Mouse (Mus musculus) bone marrow, adult 2 months (tissue): Measurements from ENCODE around the gene Drg1. TPM values are rescaled to one million over a fixed set of nuclear protein-coding genes. Genes with fewer than 3 reads are reported as not detected.
"Not testable (repeated sequence)": the region's sequence is repeated elsewhere in the genome, so short reads cannot be mapped to it uniquely, and the experiment has no call there.

Experiments used
- H3K27ac ChIP-seq: fragments of 200-500 bp; 2 replicates; pipeline ENCODE4 v1.5.1; 2012; ENCODE audit warnings: low read depth, mild to moderate bottlenecking, control low read depth, inconsistent platforms, low read length; ENCODE audit not compliant: control insufficient read depth, poor library complexity, insufficient read depth
- H3K4me1 ChIP-seq: fragments of 200-500 bp; 2 replicates; pipeline ENCODE4 v1.6.1; 2011; ENCODE audit warnings: low read length; ENCODE audit not compliant: control insufficient read depth, insufficient read depth
- H3K4me3 ChIP-seq: fragments of 200-500 bp; replicated peaks from 2 replicates; pipeline ENCODE3; 2011; ENCODE audit warnings: mild to moderate bottlenecking, low read depth, low read length, control low read depth; ENCODE audit not compliant: control insufficient read depth
- WGBS: fragments of 180-500 bp; shearing (Covaris S2); methylation state at CpG from one replicate; pipeline ENCODE4 v1.1.7; 2018; 5-methylcytosine and 5-hydroxymethylcytosine counted together
- polyA plus RNA-seq: library from polyadenylated mRNA; stranded (reverse); fragments of >200 nt; gene quantifications from 2 replicates; pipeline ENCODE4 v1.2.4, GENCODE M21; 2011; ENCODE audit warnings: low replicate concordance; ENCODE audit not compliant: missing spikeins, insufficient read depth, insufficient read length

The Drg1 gene
- polyA plus RNA-seq, 1 experiment, result 78.5 TPM

- not testable (repeated sequence) for H3K4me1 ChIP-seq, H3K27ac ChIP-seq, H3K4me3 ChIP-seq
These were observed 99.9 kb downstream of the Drg1 start for GRCm38 (mm10) chr11:3166321-3166720.

GRCm38 (mm10) chr11:3165210-3165782 lies 100.9 kb downstream of the Drg1 start:
- 78% methylated on average over 3 of the region's 5 CpGs for WGBS
- H3K4me1 ChIP-seq, H3K4me3 ChIP-seq, H3K27ac ChIP-seq: not testable (repeated sequence)

DNA sequence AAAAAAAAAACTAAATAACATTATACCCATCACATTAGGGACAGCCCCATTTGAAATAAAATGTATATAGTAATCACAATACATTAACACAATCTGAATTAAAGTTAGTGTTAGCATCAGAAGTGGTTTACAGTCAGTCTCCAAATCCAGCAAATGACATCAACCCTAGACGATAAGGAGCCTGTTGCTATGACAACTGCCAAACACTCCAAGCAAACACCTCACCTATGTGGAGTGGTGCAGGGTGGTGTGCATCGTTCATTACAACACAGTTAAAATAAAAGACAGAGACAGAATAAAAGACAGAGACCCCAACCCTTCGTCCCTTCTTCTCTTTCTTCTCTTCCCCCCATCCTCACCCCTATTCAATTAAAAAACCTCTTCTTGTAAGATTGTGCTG lies 102.6 kb downstream of the Drg1 start:
- 69% methylated on average over 3 of the region's 3 CpGs for WGBS
- H3K4me3 ChIP-seq, H3K4me1 ChIP-seq, H3K27ac ChIP-seq: not testable (repeated sequence)

DNA sequence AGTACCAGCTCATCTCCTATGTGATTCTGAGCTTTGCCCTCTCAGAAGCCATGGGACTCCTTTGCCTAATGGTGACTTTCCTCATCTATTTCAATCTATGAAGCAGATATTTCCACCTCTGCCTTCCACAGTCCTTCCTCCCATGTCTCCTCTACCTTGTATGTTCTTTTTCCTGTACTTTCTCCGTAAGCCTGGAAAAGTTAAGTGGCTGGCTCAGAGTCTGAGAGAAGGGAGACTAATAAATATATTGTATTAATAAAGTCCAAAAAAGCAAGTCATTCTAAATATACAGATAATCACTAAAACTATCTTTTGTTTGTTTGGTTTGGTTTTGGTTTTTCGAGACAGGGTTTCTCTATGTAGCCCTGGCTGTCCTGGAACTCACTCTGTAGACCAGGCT lies 103.1 kb downstream of the Drg1 start:
- H3K27ac ChIP-seq, H3K4me3 ChIP-seq, H3K4me1 ChIP-seq: not testable (repeated sequence)
- WGBS, result 84% methylated on average over 2 of the region's 2 CpGs

DNA sequence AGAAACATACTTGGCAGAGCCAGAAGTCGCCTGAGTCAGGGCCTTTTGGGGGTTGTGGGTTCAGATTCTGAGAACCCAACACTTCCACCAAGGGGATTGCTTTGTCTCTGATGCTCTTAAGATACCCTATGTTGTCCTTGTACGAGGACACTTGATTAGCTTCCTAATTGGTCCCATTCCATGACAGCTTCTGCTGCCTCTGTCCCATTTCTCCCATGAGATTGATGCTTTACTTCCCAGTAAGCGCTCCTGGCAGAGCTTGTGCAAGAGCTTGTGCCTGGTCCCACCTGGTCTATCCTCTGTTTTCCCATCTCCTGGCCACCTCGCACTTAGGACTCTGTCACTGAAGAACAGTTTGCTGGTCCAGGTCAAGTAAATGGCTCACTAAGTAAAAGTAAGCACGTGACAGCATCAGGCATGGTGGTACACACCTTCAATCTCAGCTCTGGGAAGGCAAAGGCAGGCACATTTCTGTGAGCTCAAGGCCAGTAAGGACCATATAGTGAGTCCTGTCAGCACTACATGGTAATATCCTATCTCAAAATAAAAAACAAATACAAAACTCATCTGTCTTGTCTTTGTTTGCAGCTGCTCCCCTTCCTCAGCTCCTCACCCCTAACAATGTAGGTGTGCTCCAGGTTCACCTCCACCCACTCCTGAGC lies 103.8 kb downstream of the Drg1 start:
- H3K4me1 ChIP-seq, H3K4me3 ChIP-seq, H3K27ac ChIP-seq: not testable (repeated sequence)
- 61% methylated on average over 5 of the region's 5 CpGs for WGBS

GRCm38 (mm10) chr11:3161370-3161769 lies 104.8 kb downstream of the Drg1 start:
- not testable (repeated sequence) for H3K4me1 ChIP-seq, H3K4me3 ChIP-seq, H3K27ac ChIP-seq
- 41% methylated on average over 1 of the region's 2 CpGs for WGBS

DNA sequence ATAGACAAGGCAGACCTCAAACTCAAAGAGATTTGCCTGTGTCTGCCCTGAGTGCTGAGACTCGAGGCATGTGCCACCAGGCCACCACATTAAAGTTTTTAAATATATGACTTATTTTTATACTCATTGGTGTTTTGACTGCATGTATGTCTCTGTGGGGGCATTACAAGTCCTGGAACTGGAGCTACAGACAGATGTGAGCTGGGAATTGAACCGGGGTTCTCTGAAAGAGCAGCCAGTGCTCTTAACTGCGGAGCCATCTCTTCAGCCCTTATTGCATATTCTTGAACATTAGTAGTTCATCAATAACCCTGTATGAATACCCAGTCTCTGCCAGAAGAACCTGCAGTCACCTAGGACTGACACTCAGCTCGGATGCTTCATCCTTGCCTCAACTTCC lies 107.4 kb downstream of the Drg1 start:
- H3K4me3 ChIP-seq, H3K4me1 ChIP-seq, H3K27ac ChIP-seq: not testable (repeated sequence)
- 85% methylated on average over 4 of the region's 4 CpGs for WGBS

- not testable (repeated sequence) for H3K27ac ChIP-seq, H3K4me3 ChIP-seq, H3K4me1 ChIP-seq
- WGBS, result 90% methylated on average over 6 of the region's 6 CpGs
These were observed 108.2 kb downstream of the Drg1 start for GRCm38 (mm10) chr11:3157996-3158395.

DNA sequence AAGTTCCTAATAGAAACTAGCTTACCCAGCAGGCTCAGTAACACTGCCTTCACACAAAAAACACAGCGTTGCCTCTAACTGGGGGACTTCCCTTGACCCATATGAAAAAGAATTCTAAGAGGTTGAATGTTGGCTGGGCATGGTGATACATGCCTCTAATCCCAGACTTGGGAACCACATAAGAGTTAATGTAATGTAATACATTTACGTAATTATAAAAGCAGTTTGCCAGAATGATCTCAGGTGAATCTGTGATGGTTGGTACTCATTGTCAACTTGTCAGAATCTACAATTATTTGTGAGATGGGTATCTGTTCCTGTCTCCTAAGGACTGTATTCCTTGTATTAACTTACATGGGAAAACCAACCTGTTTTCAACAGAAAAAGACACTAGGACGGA lies 109.2 kb downstream of the Drg1 start:
- not testable (repeated sequence) for H3K4me3 ChIP-seq, H3K4me1 ChIP-seq, H3K27ac ChIP-seq
- 92% methylated on average over 2 of the region's 3 CpGs for WGBS

GRCm38 (mm10) chr11:3153666-3154397 lies 112.4 kb downstream of the Drg1 start:
- not testable (repeated sequence) for H3K27ac ChIP-seq, H3K4me3 ChIP-seq, H3K4me1 ChIP-seq
- 70% methylated on average over 1 of the region's 1 CpGs for WGBS

DNA sequence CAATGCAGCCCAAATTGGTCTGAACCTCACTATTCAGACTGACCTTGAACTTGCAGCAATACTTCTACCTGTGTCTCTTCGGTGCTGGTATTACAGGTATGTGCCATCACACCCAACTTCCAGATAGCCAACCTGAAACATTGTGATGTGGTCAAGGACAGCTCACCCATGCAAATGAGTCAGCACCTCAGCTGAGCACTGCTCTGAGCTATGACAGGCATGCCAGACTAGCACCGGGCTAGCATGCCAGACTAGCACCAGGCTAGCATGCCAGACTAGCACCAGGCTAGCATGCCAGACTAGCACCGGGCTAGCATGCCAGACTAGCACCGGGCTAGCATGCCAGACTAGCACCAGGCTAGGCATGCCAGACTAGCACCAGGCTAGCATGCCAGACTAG lies 114.9 kb downstream of the Drg1 start:
- not testable (repeated sequence) for H3K4me3 ChIP-seq, H3K27ac ChIP-seq, H3K4me1 ChIP-seq
- 89% methylated on average over 4 of the region's 4 CpGs for WGBS

DNA sequence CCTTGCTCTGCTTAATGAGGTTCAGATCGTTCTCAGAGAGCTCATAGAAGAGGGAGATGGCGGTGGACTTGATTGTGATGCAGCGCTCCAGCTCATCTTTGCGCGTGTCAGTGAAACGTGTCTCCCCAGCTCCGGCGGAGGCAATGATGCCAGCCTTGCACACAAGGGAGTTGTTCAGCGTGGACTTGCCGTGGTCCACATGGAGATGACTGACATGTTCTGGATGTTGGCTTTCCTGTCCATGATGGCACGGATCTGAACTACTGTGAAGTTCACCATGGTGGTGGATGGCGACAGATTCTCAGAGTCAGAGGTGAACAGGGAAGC lies 115.6 kb downstream of the Drg1 start:
- not testable (repeated sequence) for H3K4me1 ChIP-seq

GRCm38 (mm10) chr11:3150003-3150676 lies 116.1 kb downstream of the Drg1 start:
- not testable (repeated sequence) for H3K4me3 ChIP-seq, H3K4me1 ChIP-seq, H3K27ac ChIP-seq
- WGBS, result 90% methylated on average over 24 of the region's 24 CpGs

More for the DNA sequence above, 115.6 kb downstream of the Drg1 start:
- H3K27ac ChIP-seq, H3K4me3 ChIP-seq: not testable (repeated sequence)
- 92% methylated on average over 12 of the region's 12 CpGs for WGBS
